Mouse (Mus musculus) heart, embryonic 15.5 days (tissue): ENCODE measurements at regions not wholly inside any gene's neighbourhood (a gene's known extent, or its start where the extent isn't known, plus 50 kb on each side); places are given as distances from the start of the nearest gene placed in this dataset.

Source experiments
- ATAC-seq: fragments of 200-750 bp; cut with Nextera tagmentation; replicated peaks from 2 replicates; pipeline ENCODE4 v1.8.0; 2017; ENCODE audit warnings: low read depth, moderate TSS enrichment; ENCODE audit not compliant: insufficient number of reproducible peaks, insufficient read depth, low FRiP score
- H3K27ac ChIP-seq: fragments of 300-500 bp; sonication (generic); 2 replicates; pipeline ENCODE4 v1.5.1; 2015; ENCODE audit warnings: mild to moderate bottlenecking, inconsistent platforms
- H3K27me3 ChIP-seq: fragments of 300-500 bp; sonication (generic); 2 replicates; pipeline ENCODE4 v1.6.1; 2015; ENCODE audit warnings: inconsistent platforms
- H3K36me3 ChIP-seq: fragments of 300-500 bp; sonication (generic); 2 replicates; pipeline ENCODE4 v1.6.1; 2015; ENCODE audit warnings: mild to moderate bottlenecking, inconsistent platforms
- H3K4me1 ChIP-seq: fragments of 300-500 bp; sonication (generic); replicated peaks from 2 replicates; pipeline ENCODE4 v1.6.1; 2015; ENCODE audit warnings: inconsistent platforms
- H3K4me2 ChIP-seq: fragments of 300-500 bp; sonication (generic); 2 replicates; pipeline ENCODE4 v1.6.1; 2015; ENCODE audit warnings: inconsistent platforms, mild to moderate bottlenecking, moderate library complexity
- H3K4me3 ChIP-seq: fragments of 300-500 bp; sonication (generic); 2 replicates; pipeline ENCODE4 v1.5.1; 2015; ENCODE audit warnings: mild to moderate bottlenecking, inconsistent platforms
- H3K9ac ChIP-seq: fragments of 300-500 bp; sonication (generic); 2 replicates; pipeline ENCODE4 v1.6.1; 2015; ENCODE audit warnings: mild to moderate bottlenecking, inconsistent platforms
- H3K9me3 ChIP-seq: fragments of 300-500 bp; sonication (generic); replicated peaks from 2 replicates; pipeline ENCODE4 v1.6.1; 2016; ENCODE audit warnings: inconsistent platforms
- WGBS: fragments of 180-500 bp; shearing (Covaris S2); methylation state at CpG from one replicate; pipeline ENCODE4 v1.1.7; 2015; ENCODE audit warnings: mixed read lengths; 5-methylcytosine and 5-hydroxymethylcytosine counted together

GRCm38 (mm10) chr8:79488861-79489260 is 89.5 kb upstream of the Smad1 start:
- Histone ChIP-seq H3K4me3 (no peak overlapping the region), H3K4me1 (peaks cover 11% of the 10 kb centered on the region; the same call in 1 of the 2 replicates), H3K4me2 (no peak overlapping the region), H3K27ac (no peak overlapping the region), H3K27me3 (no peaks in the 10 kb centered on the region), H3K9ac (no peak overlapping the region), H3K36me3 (no peaks in the 10 kb centered on the region), H3K9me3 (no peaks in the 10 kb centered on the region)
- ATAC-seq: no peak
- 71% methylated on average over 2 of the region's 2 CpGs for WGBS

DNA sequence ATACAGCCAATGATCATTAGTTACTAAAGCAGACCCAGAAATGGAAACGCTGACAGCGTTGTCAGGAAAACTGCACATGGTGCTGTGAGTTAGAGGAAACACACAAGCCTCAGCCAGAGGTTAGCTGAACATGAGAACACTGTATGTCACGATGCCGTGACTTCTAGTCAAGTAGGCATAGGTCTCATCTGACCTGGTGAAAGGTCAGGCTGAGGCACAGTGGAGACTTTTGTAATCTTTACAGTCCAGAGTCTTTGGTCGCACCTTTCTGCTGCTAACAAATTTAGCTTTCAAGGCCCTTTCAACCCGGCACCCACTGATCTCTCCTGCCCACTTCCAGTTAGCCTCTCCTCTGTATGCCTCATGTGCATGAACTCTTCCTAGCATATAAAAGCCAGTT is 88.3 kb upstream of the Smad1 start:
- ATAC-seq: no peak
- Histone ChIP-seq H3K9me3 (no peaks in the 10 kb centered on the region), H3K27me3 (no peaks in the 10 kb centered on the region), H3K9ac (no peak overlapping the region), H3K4me1 (peaks cover 11% of the 10 kb centered on the region; the same call in 1 of the 2 replicates), H3K36me3 (no peaks in the 10 kb centered on the region), H3K27ac (no peak overlapping the region), H3K4me2 (no peak overlapping the region), H3K4me3 (no peak overlapping the region)
- WGBS: 72% methylated on average over 6 of the region's 6 CpGs

DNA sequence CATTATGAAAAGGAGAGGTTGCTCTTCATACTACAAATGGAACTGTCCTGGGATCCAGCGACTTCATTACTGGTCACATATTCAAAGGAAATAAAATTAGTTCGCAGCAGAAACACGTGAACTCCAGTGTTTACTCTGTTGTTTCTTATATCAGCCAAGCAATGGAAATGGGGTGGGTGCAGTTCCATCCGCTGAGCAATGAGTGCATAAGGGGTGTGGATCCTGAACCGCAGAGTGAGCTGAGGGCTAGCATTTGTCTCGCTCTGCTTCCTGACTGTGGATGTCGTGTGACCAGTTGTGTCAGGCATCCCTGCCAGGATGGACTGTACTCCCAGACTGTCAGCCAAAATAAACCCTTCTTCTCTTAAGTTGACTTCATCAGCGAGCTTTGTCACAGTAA is 80.0 kb upstream of the Smad1 start:
- H3K27ac ChIP-seq: no peak overlapping the region
- no peaks in the 10 kb centered on the region for H3K27me3 ChIP-seq
- ATAC-seq: no peak
- H3K9ac ChIP-seq: no peak overlapping the region
- no peaks in the 10 kb centered on the region for H3K36me3 ChIP-seq
- no peaks in the 10 kb centered on the region for H3K4me1 ChIP-seq
- no peaks in the 10 kb centered on the region for H3K9me3 ChIP-seq
- WGBS: 88% methylated on average over 8 of the region's 8 CpGs
- no peak overlapping the region for H3K4me3 ChIP-seq
- H3K4me2 ChIP-seq: no peak overlapping the region

- no peak overlapping the region for H3K4me3 ChIP-seq
- no peak for ATAC-seq
- no peaks in the 10 kb centered on the region for H3K27me3 ChIP-seq
- no peaks in the 10 kb centered on the region for H3K4me1 ChIP-seq
- H3K36me3 ChIP-seq: no peaks in the 10 kb centered on the region
- no peaks in the 10 kb centered on the region for H3K9me3 ChIP-seq
- whole genome bisulfite sequencing: 71% methylated on average over 5 of the region's 5 CpGs
- no peak overlapping the region for H3K9ac ChIP-seq
- H3K27ac ChIP-seq: no peak overlapping the region
- H3K4me2 ChIP-seq: no peak overlapping the region
These were observed 76.7 kb upstream of the Smad1 start for GRCm38 (mm10) chr8:79476012-79476411.

DNA sequence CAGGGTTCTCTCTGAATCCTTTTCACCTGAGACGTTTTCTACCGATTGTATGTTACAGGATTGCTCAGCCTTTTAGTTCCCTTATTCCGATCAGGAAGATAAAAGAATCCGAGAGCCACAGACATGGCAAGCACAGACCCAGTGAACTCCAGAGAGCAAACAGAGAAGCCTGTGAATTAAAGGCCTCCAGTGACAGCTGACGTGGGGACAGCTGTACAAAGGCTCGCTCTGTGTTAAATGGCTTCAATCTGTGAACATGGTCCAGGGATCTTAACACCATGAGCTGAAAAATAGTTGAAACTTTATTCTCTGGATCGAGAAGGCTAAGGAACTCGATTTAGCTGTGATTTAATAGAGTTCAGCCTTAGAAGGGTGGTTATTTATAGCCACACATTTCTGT is 75.4 kb upstream of the Smad1 start:
- H3K4me1 ChIP-seq: no peaks in the 10 kb centered on the region
- ATAC-seq: no peak
- no peak overlapping the region for H3K27ac ChIP-seq
- 53% methylated on average over 8 of the region's 8 CpGs for WGBS
- no peak overlapping the region for H3K4me2 ChIP-seq
- H3K36me3 ChIP-seq: no peaks in the 10 kb centered on the region
- H3K4me3 ChIP-seq: no peak overlapping the region
- H3K9me3 ChIP-seq: no peaks in the 10 kb centered on the region
- no peak overlapping the region for H3K9ac ChIP-seq
- no peaks in the 10 kb centered on the region for H3K27me3 ChIP-seq

DNA sequence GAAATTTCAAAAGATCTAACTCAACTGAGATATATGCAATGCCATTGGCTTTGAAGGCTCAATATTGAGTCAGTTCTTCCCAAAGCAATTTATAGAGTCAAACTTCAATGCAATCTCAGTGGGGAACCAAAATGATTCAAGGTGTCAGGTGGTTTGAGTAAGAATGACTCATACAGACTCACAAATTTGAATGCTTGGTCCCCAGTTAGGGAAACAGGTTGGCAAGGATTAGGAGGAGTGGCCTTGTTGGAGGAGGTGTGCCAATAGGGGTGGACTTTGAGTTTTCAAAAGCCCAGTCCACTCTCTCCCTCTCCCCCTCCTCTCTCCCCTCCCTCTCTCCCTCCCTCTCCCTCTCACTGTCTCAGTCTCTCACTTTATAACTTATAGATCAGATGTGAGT is 52.8 kb upstream of the Smad1 start:
- no peak overlapping the region for H3K4me3 ChIP-seq
- no peak overlapping the region for H3K4me2 ChIP-seq
- no peaks in the 10 kb centered on the region for H3K27me3 ChIP-seq
- ATAC-seq: no peak
- H3K4me1 ChIP-seq: no peaks in the 10 kb centered on the region
- no peaks in the 10 kb centered on the region for H3K9me3 ChIP-seq
- H3K36me3 ChIP-seq: no peaks in the 10 kb centered on the region
- H3K27ac ChIP-seq: no peak overlapping the region
- no peak overlapping the region for H3K9ac ChIP-seq

DNA sequence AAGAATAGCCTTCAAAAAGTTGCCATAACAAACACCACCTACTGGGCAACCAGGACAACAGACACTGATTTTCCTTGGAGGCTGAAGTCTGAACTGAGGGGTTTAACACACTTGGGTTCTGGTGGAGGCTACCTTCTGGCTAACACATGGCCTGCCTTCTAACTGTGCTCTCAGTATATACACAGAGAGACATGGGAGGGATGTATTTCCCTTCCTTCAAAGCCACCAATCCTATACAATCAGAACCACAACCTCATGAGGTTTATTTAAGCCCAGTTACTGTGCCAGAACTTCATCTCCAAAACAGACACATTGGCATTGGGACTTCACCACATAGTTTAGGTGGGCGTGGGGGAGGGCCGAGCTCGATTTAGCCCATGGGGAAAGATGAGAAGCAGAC is 50.1 kb upstream of the Smad1 start:
- Histone ChIP-seq H3K4me2 (no peak overlapping the region), H3K9me3 (no peaks in the 10 kb centered on the region), H3K36me3 (no peaks in the 10 kb centered on the region), H3K4me1 (no peaks in the 10 kb centered on the region), H3K27ac (no peak overlapping the region), H3K4me3 (no peak overlapping the region), H3K27me3 (no peaks in the 10 kb centered on the region), H3K9ac (no peak overlapping the region)
- ATAC-seq: no peak
- WGBS: 67% methylated on average over 3 of the region's 3 CpGs
